Mouse (Mus musculus) thymus, adult 18-20 months (tissue): ENCODE results near the gene Chml.

Experiments used
- DNase-seq, 2 experiments: peaks; one replicate each; pipeline ENCODE4 v3.0.0; 2022; ENCODE audit warnings: mixed read lengths in 2 of 2

Chml gene

GRCm38 (mm10) chr1:175646952-175647351, 45.7 kb downstream of the Chml start:
- DNase-seq, result no peak

DNA sequence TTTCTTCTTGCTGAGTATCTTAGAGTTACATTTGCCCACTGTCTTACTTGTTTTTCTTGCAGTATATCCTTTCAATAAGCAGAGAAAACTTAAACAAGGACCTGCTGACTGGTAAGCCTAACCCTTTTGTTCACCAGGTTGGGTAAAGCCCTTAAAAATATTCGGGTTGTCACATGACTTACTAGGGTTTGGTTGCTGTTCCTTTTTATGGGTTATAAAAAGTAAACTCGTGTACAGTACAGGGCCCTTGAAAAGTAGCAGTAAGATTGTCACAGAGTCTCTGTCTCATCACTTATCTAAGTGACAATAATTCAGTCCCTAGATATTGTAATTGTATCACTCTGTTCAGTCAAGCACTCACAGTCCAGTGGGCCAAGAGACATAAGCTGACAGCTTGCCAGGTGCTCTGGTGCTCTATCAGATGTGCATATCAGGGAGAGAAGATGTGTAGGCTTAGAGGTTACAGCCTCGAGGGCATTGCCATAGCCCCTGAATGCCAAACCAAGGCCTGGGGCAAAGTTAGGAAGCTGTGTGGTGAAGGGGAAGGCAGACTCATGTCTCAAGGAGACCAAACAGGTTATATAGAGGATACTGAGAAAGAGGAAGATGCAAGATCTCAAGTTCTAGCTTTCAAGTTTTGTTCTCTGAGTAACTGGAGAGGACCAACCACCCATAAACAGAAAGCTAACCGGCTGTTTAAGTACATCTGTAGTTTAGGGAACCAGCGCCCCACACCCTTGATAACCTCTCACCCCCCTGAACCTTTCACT, 49.0 kb downstream of the Chml start:
- no peak for DNase-seq

DNA sequence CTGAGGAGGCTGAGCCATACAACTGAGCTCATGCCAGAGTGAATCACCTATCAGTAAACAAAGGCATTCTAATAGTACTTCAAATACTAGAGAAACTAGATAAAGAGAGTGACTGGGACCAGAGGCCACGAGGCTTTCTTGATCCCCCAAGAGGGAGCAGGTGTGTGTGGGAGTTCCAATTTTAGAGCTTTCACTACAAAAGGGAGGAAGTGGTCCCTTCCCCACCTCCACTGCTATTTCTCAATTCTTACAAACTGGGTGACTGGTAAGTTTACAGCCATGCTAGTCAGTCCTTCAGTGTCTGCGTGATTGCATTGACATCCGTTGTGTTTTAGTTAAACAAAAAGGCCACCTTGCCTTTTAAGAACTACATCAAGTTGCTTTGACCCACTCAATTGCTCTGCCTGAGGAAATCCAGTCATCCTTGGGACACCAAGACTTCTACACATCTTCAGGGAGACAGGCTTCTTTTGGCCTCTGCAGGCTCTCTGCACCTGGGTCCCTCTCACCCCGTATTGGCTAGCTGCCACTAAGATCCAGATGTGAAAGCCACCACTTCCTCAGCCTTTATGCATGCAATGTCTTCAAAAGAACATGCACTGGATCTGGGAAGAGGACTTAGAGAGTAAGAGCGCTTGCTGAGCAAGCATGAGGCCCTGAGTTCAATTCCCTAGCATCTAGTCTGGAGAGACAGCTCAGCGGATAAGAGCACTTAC, 52.1 kb downstream of the Chml start:
- peak; percentile 40 to 58 for DNase-seq

DNA sequence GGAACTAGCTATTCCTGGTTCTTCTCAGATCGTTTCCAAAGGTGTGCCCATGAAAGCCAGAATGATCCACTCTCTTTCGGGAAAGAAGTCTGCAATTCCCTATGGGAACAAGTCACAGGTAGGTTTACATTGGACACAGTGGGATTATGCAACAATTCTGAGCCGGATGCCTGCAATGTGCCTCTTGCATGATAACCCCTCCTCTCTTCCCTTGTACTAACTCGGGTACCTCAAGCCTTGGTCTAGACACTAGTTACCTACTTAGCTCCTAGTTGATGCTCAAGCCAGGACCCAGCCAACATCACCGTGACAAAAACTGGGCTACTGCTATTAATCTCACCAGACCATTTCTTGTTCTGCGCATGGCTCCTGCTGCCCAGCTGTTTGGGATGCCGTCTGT, 53.6 kb downstream of the Chml start:
- no peak for DNase-seq

DNA sequence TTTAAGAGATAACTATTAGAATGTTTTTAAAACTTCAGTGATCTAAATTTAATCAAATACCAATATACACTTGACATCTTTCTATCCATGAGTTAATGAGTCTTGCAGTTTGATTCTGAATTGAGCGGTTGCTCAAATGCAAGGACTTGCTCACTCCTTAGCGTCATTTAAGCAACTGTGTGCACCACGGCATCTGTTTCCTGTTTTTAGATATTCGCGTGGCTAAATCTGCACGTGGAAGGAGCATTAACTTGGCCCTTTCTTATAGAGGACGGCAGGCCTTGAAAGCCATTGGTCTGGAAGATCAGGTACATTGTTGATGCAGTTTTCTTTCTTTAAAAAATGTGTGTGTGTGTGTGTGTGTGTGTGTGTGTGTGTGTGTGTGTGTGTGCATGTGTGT, 55.0 kb downstream of the Chml start:
- no peak for DNase-seq

DNA sequence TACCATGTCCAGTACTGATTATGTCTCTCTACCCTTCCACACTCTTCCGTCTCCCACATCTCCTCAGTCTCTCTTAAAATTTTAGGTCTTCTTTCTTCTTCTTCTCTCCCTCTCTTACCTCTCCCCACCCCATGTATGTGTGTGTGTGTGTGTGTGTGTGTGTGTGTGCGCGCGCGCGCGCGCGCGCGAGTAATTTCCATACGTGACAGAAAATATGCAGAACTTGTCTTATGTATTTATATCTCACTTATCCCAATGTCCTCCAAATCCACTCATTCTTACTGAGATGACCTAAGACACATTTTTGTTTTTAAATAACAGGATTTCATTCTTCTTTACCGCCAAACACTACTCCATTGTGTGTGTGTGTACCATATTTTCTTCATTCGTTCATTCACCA, 60.2 kb downstream of the Chml start:
- DNase-seq, result no peak
